Mouse (Mus musculus) ES-E14 (cell line): ENCODE data around the gene Ecm2. TPM values are rescaled to one million over a fixed set of nuclear protein-coding genes. Genes with fewer than 3 reads are reported as not detected.

ENCODE experiments used
- DNase-seq: peaks from one replicate; pipeline ENCODE4 v3.0.0-alpha.2; 2013; ENCODE audit warnings: low read depth, low spot score
- H3K27ac ChIP-seq: 2 replicates; pipeline ENCODE4 v1.5.1; 2012; ENCODE audit warnings: low read depth, mild to moderate bottlenecking, low read length, moderate library complexity, mixed read lengths; ENCODE audit not compliant: poor library complexity, insufficient read depth, severe bottlenecking
- H3K36me3 ChIP-seq: 2 replicates; pipeline ENCODE4 v1.6.1; 2012; ENCODE audit warnings: mild to moderate bottlenecking, low read length, moderate library complexity, mixed read lengths; ENCODE audit not compliant: control insufficient read depth, poor library complexity, insufficient read depth, severe bottlenecking
- H3K4me1 ChIP-seq, 2 experiments: fragments of 150-350 bp in 1 of 2; sonication (generic) in 1 of 2; 2 replicates each; pipeline ENCODE4 v1.6.1; 2012; ENCODE audit warnings: low read length in 2 of 2, mild to moderate bottlenecking in 1 of 2, mixed read lengths in 1 of 2; ENCODE audit not compliant: control insufficient read depth in 2 of 2, insufficient read depth in 2 of 2, poor library complexity in 1 of 2
- H3K4me3 ChIP-seq, 2 experiments: fragments of 150-350 bp in 1 of 2; sonication (generic) in 1 of 2; 2 replicates each; pipeline ENCODE4 v1.5.1; 2012; ENCODE audit warnings: low read length in 2 of 2, low read depth in 1 of 2, mild to moderate bottlenecking in 1 of 2, mixed read lengths in 1 of 2; ENCODE audit not compliant: insufficient read depth in 1 of 2, poor library complexity in 1 of 2, severe bottlenecking in 1 of 2
- H3K9ac ChIP-seq: 2 replicates; pipeline ENCODE4 v1.6.1; 2012; ENCODE audit warnings: low read depth, mild to moderate bottlenecking, low read length, mixed read lengths; ENCODE audit not compliant: poor library complexity, insufficient read depth, severe bottlenecking
- H3K9me3 ChIP-seq: fragments of 150-350 bp; sonication (generic); 2 replicates; pipeline ENCODE4 v1.6.1; 2012; ENCODE audit warnings: low read depth, mild to moderate bottlenecking, low read length; ENCODE audit not compliant: control insufficient read depth, insufficient read depth
- CHD2 ChIP-seq: IDR thresholded peaks from 2 replicates; pipeline ENCODE4 v1.6.1; 2014; ENCODE audit warnings: mild to moderate bottlenecking, low read depth, low read length, inconsistent platforms
- HCFC1 ChIP-seq: IDR thresholded peaks from 2 replicates; pipeline ENCODE4 v1.6.1; 2012; ENCODE audit warnings: low read length, inconsistent platforms, borderline replicate concordance; ENCODE audit not compliant: insufficient read depth
- MAFK ChIP-seq: IDR thresholded peaks from 2 replicates; pipeline ENCODE4 v1.6.1; 2014; ENCODE audit warnings: mild to moderate bottlenecking, low read depth, low read length, inconsistent platforms; ENCODE audit not compliant: insufficient read depth
- ZC3H11A ChIP-seq: IDR thresholded peaks from 2 replicates; pipeline ENCODE4 v1.6.1; 2012; ENCODE audit warnings: low read depth, mild to moderate bottlenecking, inconsistent platforms, low read length, borderline replicate concordance
- ZNF384 ChIP-seq: IDR thresholded peaks from 2 replicates; pipeline ENCODE4 v1.6.1; 2012; ENCODE audit warnings: low read depth, low read length, inconsistent platforms
- in situ Hi-C, 2 experiments: fragments of 600-800 bp; cut with MboI; formaldehyde crosslinking; loops; one replicate each; pipeline ENCODE4 v1.15.1; 2025; ENCODE audit warnings: low sequenced_read_pairs in 2 of 2, inconsistent platforms in 1 of 2; ENCODE audit not compliant: unreplicated experiment in 2 of 2
- total RNA-seq: library from RNA; depleted of rRNA; stranded (reverse); fragments of 300-350 nt; gene quantifications from 2 replicates; pipeline ENCODE4 v1.2.3, GENCODE M21; 2012

Ecm2 gene
- total RNA-seq, 1 experiment: 0.54 TPM

- Histone ChIP-seq H3K27ac (no peak overlapping the region), H3K9me3 (no peaks in the 10 kb centered on the region), H3K9ac (no peak overlapping the region), H3K4me3 (no peak overlapping the region), H3K36me3 (peaks cover 11% of the 10 kb centered on the region; the same call in 1 of the 2 replicates), H3K4me1 (no peaks in the 10 kb centered on the region)
- DNase-seq: no peak
- TF ChIP-seq HCFC1: no peak
- no peak for TF ChIP-seq CHD2
- no peak for TF ChIP-seq ZNF384
- no peak for TF ChIP-seq MAFK
- no peak for TF ChIP-seq ZC3H11A
- in situ Hi-C loops: no loop called here
Measured at GRCm38 (mm10) chr13:49469002-49469401, 35.6 kb upstream of the Ecm2 start.

- DNase-seq: no peak
- no peaks in the 10 kb centered on the region for H3K4me1 ChIP-seq
- no peak for TF ChIP-seq CHD2
- no peak for TF ChIP-seq ZC3H11A
- TF ChIP-seq ZNF384: no peak
- TF ChIP-seq HCFC1: no peak
- no peak for TF ChIP-seq MAFK
- H3K36me3 ChIP-seq: peaks cover 5% of the 10 kb centered on the region; the same call in 1 of the 2 replicates
- in situ Hi-C loops: no loop called here
- no peaks in the 10 kb centered on the region for H3K9me3 ChIP-seq
- H3K9ac ChIP-seq: no peak overlapping the region
- H3K4me3 ChIP-seq: no peak overlapping the region
- H3K27ac ChIP-seq: no peak overlapping the region
Measured at GRCm38 (mm10) chr13:49470319-49470718, 34.3 kb upstream of the Ecm2 start.

GRCm38 (mm10) chr13:49470806-49471205, 33.8 kb upstream of the Ecm2 start:
- no peaks in the 10 kb centered on the region for H3K9me3 ChIP-seq
- H3K9ac ChIP-seq: no peak overlapping the region
- peaks cover 3% of the 10 kb centered on the region; the same call in 1 of the 2 replicates for H3K36me3 ChIP-seq
- H3K4me1 ChIP-seq: no peaks in the 10 kb centered on the region
- no peak for TF ChIP-seq CHD2
- no peak for TF ChIP-seq MAFK
- TF ChIP-seq ZC3H11A: no peak
- TF ChIP-seq HCFC1: no peak
- no peak for TF ChIP-seq ZNF384
- DNase-seq: no peak
- H3K4me3 ChIP-seq: no peak overlapping the region
- in situ Hi-C loops: no loop called here
- no peak overlapping the region for H3K27ac ChIP-seq

GRCm38 (mm10) chr13:49471981-49472675, 32.5 kb upstream of the Ecm2 start:
- Histone ChIP-seq H3K27ac (no peak overlapping the region), H3K36me3 (peaks cover 3% of the 10 kb centered on the region; the same call in 1 of the 2 replicates), H3K4me3 (no peak overlapping the region), H3K9ac (no peak overlapping the region), H3K4me1 (no peaks in the 10 kb centered on the region), H3K9me3 (no peaks in the 10 kb centered on the region)
- no peak for TF ChIP-seq CHD2
- TF ChIP-seq HCFC1: no peak
- no peak for DNase-seq
- in situ Hi-C loops: no loop called here

GRCm38 (mm10) chr13:49472676-49473005, 32.0 kb upstream of the Ecm2 start:
- no peaks in the 10 kb centered on the region for H3K4me1 ChIP-seq
- no peak overlapping the region for H3K27ac ChIP-seq
- no peaks in the 10 kb centered on the region for H3K9me3 ChIP-seq
- H3K36me3 ChIP-seq: peaks cover 3% of the 10 kb centered on the region; the same call in 1 of the 2 replicates
- H3K4me3 ChIP-seq: no peak overlapping the region
- no peak overlapping the region for H3K9ac ChIP-seq
- in situ Hi-C loops: no loop called here
- DNase-seq: no peak
- no peak for TF ChIP-seq ZC3H11A
- TF ChIP-seq ZNF384: no peak
- no peak for TF ChIP-seq CHD2
- no peak for TF ChIP-seq HCFC1
- no peak for TF ChIP-seq MAFK
